Mouse (Mus musculus) v-Abl transformed pro-B cells (cell line): ENCODE data around the gene Ccn1.

Experiments
- in situ Hi-C, 2 experiments: fragments of 400-800 bp; cut with MboI; formaldehyde crosslinking; loops; one replicate each; pipeline ENCODE4 v1.15.1; 2025; ENCODE audit not compliant: unreplicated experiment in 2 of 2

Ccn1 gene

GRCm38 (mm10) chr3:145651029-145651977 is 1.5 kb upstream of the Ccn1 start:
- in situ Hi-C loops, result no loop called here

- in situ Hi-C loops, result no loop called here
Observed at GRCm38 (mm10) chr3:145650298-145651011, 674 bp upstream of the Ccn1 start.

- in situ Hi-C loops, result no loop called here
Observed at GRCm38 (mm10) chr3:145648991-145649851, 560 bp downstream of the Ccn1 start.

GRCm38 (mm10) chr3:145648097-145648931 is 1.5 kb downstream of the Ccn1 start:
- in situ Hi-C loops, result no loop called here

GRCm38 (mm10) chr3:145647416-145647815 is 2.4 kb downstream of the Ccn1 start:
- in situ Hi-C loops, result no loop called here

GRCm38 (mm10) chr3:145646666-145647065 is 3.1 kb downstream of the Ccn1 start:
- in situ Hi-C loops, result no loop called here

- in situ Hi-C loops, result no loop called here
Observed at GRCm38 (mm10) chr3:145646009-145646408, 3.8 kb downstream of the Ccn1 start.

- in situ Hi-C loops, result no loop called here
Observed at GRCm38 (mm10) chr3:145645463-145645862, 4.3 kb downstream of the Ccn1 start.

- in situ Hi-C loops, result no loop called here
Observed at GRCm38 (mm10) chr3:145642861-145643260, 6.9 kb downstream of the Ccn1 start.

GRCm38 (mm10) chr3:145641878-145642277 is 7.9 kb downstream of the Ccn1 start:
- in situ Hi-C loops, result no loop called here

- in situ Hi-C loops, result no loop called here
Observed at GRCm38 (mm10) chr3:145641036-145641685, 8.6 kb downstream of the Ccn1 start.

- in situ Hi-C loops, result no loop called here
Observed at GRCm38 (mm10) chr3:145640583-145640982, 9.2 kb downstream of the Ccn1 start.

GRCm38 (mm10) chr3:145640170-145640569 is 9.6 kb downstream of the Ccn1 start:
- in situ Hi-C loops, result no loop called here

GRCm38 (mm10) chr3:145634002-145634710 is 15.6 kb downstream of the Ccn1 start:
- in situ Hi-C loops, result no loop called here

- in situ Hi-C loops, result no loop called here
Observed at GRCm38 (mm10) chr3:145632888-145633287, 16.9 kb downstream of the Ccn1 start.

GRCm38 (mm10) chr3:145628643-145629042 is 21.1 kb downstream of the Ccn1 start:
- in situ Hi-C loops, result no loop called here

GRCm38 (mm10) chr3:145627830-145628229 is 22.0 kb downstream of the Ccn1 start:
- in situ Hi-C loops, result no loop called here

GRCm38 (mm10) chr3:145626063-145626462 is 23.7 kb downstream of the Ccn1 start:
- in situ Hi-C loops, result no loop called here

- in situ Hi-C loops, result no loop called here
Observed at GRCm38 (mm10) chr3:145625546-145625945, 24.2 kb downstream of the Ccn1 start.
